Mouse (Mus musculus): ENCODE results near the gene Slc27a1.

GRCm38 (mm10) chr8:71550754-71551153, 17.9 kb upstream of the Slc27a1 start:
- TF ChIP-seq CTCF (IDR thresholded peaks at IDR 0.05 in 2 of 3, conservative IDR thresholded peaks at IDR 0.05 in 1 of 3; ENCODE audit: control insufficient read depth in 1 of 3, insufficient read depth in 1 of 3, low read depth in 2 of 3, low read length in 3 of 3, poor library complexity in 1 of 3, severe bottlenecking in 1 of 3) = no peak
- no peak for TF ChIP-seq MYB (IDR thresholded peaks at IDR 0.05; ENCODE audit: low read depth, low read length)
- no peak for TF ChIP-seq POLR2A (IDR thresholded peaks at IDR 0.05; ENCODE audit: control insufficient read depth in 1 of 2, insufficient read depth in 1 of 2, low read depth in 1 of 2, low read length in 2 of 2, poor library complexity in 1 of 2)
- TF ChIP-seq MAX (IDR thresholded peaks at IDR 0.05; ENCODE audit: low read length) = no peak
- no peak for TF ChIP-seq CHD2 (IDR thresholded peaks at IDR 0.05; ENCODE audit: low read length)
- TF ChIP-seq SIN3A (IDR thresholded peaks at IDR 0.05; ENCODE audit: low read length) = no peak
- TF ChIP-seq SMC3 (IDR thresholded peaks at IDR 0.05; ENCODE audit: low read depth, low read length) = no peak
- no peak for TF ChIP-seq TBP (IDR thresholded peaks at IDR 0.05; ENCODE audit: low read depth, low read length)
- TF ChIP-seq POLR2AphosphoS5 (IDR thresholded peaks at IDR 0.05; ENCODE audit: borderline replicate concordance, low read depth, low read length) = no peak

Measured in MEL (cell line).